Mouse (Mus musculus) MEL (cell line): ENCODE measurements around the gene Arhgap1. TPM values are rescaled to one million over a fixed set of nuclear protein-coding genes. Genes with fewer than 3 reads are reported as not detected.

Source experiments
- DNase-seq: peaks from one replicate; pipeline ENCODE4 v3.0.0; 2011; ENCODE audit warnings: low read depth, low spot score
- H3K27ac ChIP-seq: 2 replicates; pipeline ENCODE4 v1.5.1; 2012; ENCODE audit warnings: low read depth, mild to moderate bottlenecking, control low read depth, low read length, moderate library complexity; ENCODE audit not compliant: control insufficient read depth
- H3K27me3 ChIP-seq, 2 experiments: fragments of 150-350 bp in 1 of 2; sonication (generic) in 1 of 2; 2 replicates each; pipeline ENCODE4 v1.6.1; 2012; ENCODE audit warnings: low read length in 2 of 2, mild to moderate bottlenecking in 2 of 2, improper control_type of control experiment in 1 of 2, moderate library complexity in 1 of 2; ENCODE audit not compliant: insufficient read depth in 2 of 2, control insufficient read depth in 1 of 2
- H3K36me3 ChIP-seq, 2 experiments: 2 replicates each; pipeline ENCODE4 v1.6.1; 2012 to 2014; ENCODE audit warnings: low read length in 2 of 2, improper control_type of control experiment in 1 of 2, inconsistent platforms in 1 of 2, mild to moderate bottlenecking in 1 of 2; ENCODE audit not compliant: insufficient read depth in 2 of 2, control insufficient read depth in 1 of 2
- H3K4me1 ChIP-seq, 2 experiments: fragments of 150-350 bp in 1 of 2; sonication (generic) in 1 of 2; 2 replicates each; pipeline ENCODE4 v1.6.1; 2012; ENCODE audit warnings: low read length in 2 of 2, improper control_type of control experiment in 1 of 2, mild to moderate bottlenecking in 1 of 2; ENCODE audit not compliant: insufficient read depth in 2 of 2, control insufficient read depth in 1 of 2
- H3K4me3 ChIP-seq, 2 experiments: fragments of 150-350 bp in 1 of 2; sonication (generic) in 1 of 2; 2 replicates each; pipeline ENCODE4 v1.5.1; 2012; ENCODE audit warnings: low read depth in 2 of 2, low read length in 2 of 2, mild to moderate bottlenecking in 2 of 2, moderate library complexity in 2 of 2, control low read depth in 1 of 2, improper control_type of control experiment in 1 of 2; ENCODE audit not compliant: control insufficient read depth in 1 of 2, insufficient read depth in 1 of 2
- H3K79me2 ChIP-seq: 2 replicates; pipeline ENCODE4 v1.6.1; 2012; ENCODE audit warnings: mild to moderate bottlenecking, low read length, moderate library complexity; ENCODE audit not compliant: control insufficient read depth, poor library complexity, insufficient read depth
- H3K9ac ChIP-seq: 2 replicates; pipeline ENCODE4 v1.6.1; 2012; ENCODE audit warnings: low read depth, mild to moderate bottlenecking, control low read depth, low read length, moderate library complexity; ENCODE audit not compliant: control insufficient read depth, poor library complexity, severe bottlenecking
- H3K9me3 ChIP-seq: fragments of 150-350 bp; sonication (generic); replicated peaks from 2 replicates; pipeline ENCODE4 v1.6.1; 2012; ENCODE audit warnings: mild to moderate bottlenecking, low read length, improper control_type of control experiment, moderate library complexity; ENCODE audit not compliant: insufficient read depth
- BHLHE40 ChIP-seq: IDR thresholded peaks from 2 replicates; pipeline ENCODE4 v1.6.1; 2012; ENCODE audit warnings: low read depth, mild to moderate bottlenecking, inconsistent platforms, low read length, improper control_type of control experiment, borderline replicate concordance
- CHD1 ChIP-seq: IDR thresholded peaks from 2 replicates; pipeline ENCODE4 v1.6.1; 2012; ENCODE audit warnings: low read depth, mild to moderate bottlenecking, inconsistent platforms, low read length, improper control_type of control experiment
- CTCF ChIP-seq, 3 experiments: IDR thresholded peaks in 2 of 3; conservative IDR thresholded peaks in 1 of 3; 2 replicates each; pipeline ENCODE4 v1.5.1; 2011 to 2012; ENCODE audit warnings: low read length in 3 of 3, low read depth in 2 of 3, mild to moderate bottlenecking in 2 of 3, improper control_type of control experiment in 1 of 3, inconsistent platforms in 1 of 3, mixed read lengths in 1 of 3, moderate library complexity in 1 of 3; ENCODE audit not compliant: control insufficient read depth in 1 of 3, insufficient read depth in 1 of 3, poor library complexity in 1 of 3, severe bottlenecking in 1 of 3
- E2F4 ChIP-seq: IDR thresholded peaks from 2 replicates; pipeline ENCODE4 v1.6.1; 2011; ENCODE audit warnings: low read depth, low read length, improper control_type of control experiment, borderline replicate concordance
- ELF1 ChIP-seq: IDR thresholded peaks from 2 replicates; pipeline ENCODE4 v1.6.1; 2014; ENCODE audit warnings: low read depth, mild to moderate bottlenecking, inconsistent platforms, low read length, improper control_type of control experiment, moderate library complexity
- EP300 ChIP-seq, 2 experiments: IDR thresholded peaks; 2 replicates each; pipeline ENCODE4 v1.6.1; 2011; ENCODE audit warnings: improper control_type of control experiment in 2 of 2, low read length in 2 of 2, low read depth in 1 of 2, mild to moderate bottlenecking in 1 of 2
- GABPA ChIP-seq: IDR thresholded peaks from 2 replicates; pipeline ENCODE4 v1.6.1; 2012; ENCODE audit warnings: low read depth, mild to moderate bottlenecking, inconsistent platforms, low read length, improper control_type of control experiment, moderate library complexity
- HCFC1 ChIP-seq: IDR thresholded peaks from 2 replicates; pipeline ENCODE4 v1.6.1; 2012; ENCODE audit warnings: low read depth, mild to moderate bottlenecking, inconsistent platforms, low read length, improper control_type of control experiment, moderate library complexity
- MAX ChIP-seq: IDR thresholded peaks from 2 replicates; pipeline ENCODE4 v1.6.1; 2011; ENCODE audit warnings: low read length, improper control_type of control experiment
- MAZ ChIP-seq: IDR thresholded peaks from 2 replicates; pipeline ENCODE4 v1.6.1; 2012; ENCODE audit warnings: low read depth, mild to moderate bottlenecking, inconsistent platforms, low read length, improper control_type of control experiment
- MXI1 ChIP-seq: IDR thresholded peaks from 2 replicates; pipeline ENCODE4 v1.6.1; 2011; ENCODE audit warnings: mild to moderate bottlenecking, low read depth, low read length, improper control_type of control experiment
- NRF1 ChIP-seq: IDR thresholded peaks from 2 replicates; pipeline ENCODE4 v1.6.1; 2014; ENCODE audit warnings: low read depth, mild to moderate bottlenecking, inconsistent platforms, low read length, improper control_type of control experiment, moderate library complexity; ENCODE audit not compliant: poor library complexity, insufficient read depth, severe bottlenecking
- POLR2A ChIP-seq, 2 experiments: IDR thresholded peaks; 2 replicates each; pipeline ENCODE4 v1.6.1; 2011 to 2012; ENCODE audit warnings: low read length in 2 of 2, mild to moderate bottlenecking in 2 of 2, control low read depth in 1 of 2, improper control_type of control experiment in 1 of 2, low read depth in 1 of 2, moderate library complexity in 1 of 2; ENCODE audit not compliant: control insufficient read depth in 1 of 2, insufficient read depth in 1 of 2, poor library complexity in 1 of 2
- SIN3A ChIP-seq: IDR thresholded peaks from 2 replicates; pipeline ENCODE4 v1.6.1; 2012; ENCODE audit warnings: low read length, improper control_type of control experiment, inconsistent platforms
- TAL1 ChIP-seq: IDR thresholded peaks from 2 replicates; pipeline ENCODE4 v1.6.1; 2012; ENCODE audit warnings: mild to moderate bottlenecking, inconsistent platforms, low read length, moderate library complexity, mixed read lengths
- TCF12 ChIP-seq: IDR thresholded peaks from 2 replicates; pipeline ENCODE4 v1.6.1; 2014; ENCODE audit warnings: low read depth, mild to moderate bottlenecking, inconsistent platforms, low read length, improper control_type of control experiment, moderate library complexity
- USF1 ChIP-seq: IDR thresholded peaks from 2 replicates; pipeline ENCODE4 v1.6.1; 2014; ENCODE audit warnings: low read depth, mild to moderate bottlenecking, inconsistent platforms, low read length, improper control_type of control experiment, moderate library complexity
- USF2 ChIP-seq, 2 experiments: IDR thresholded peaks; 2 replicates each; pipeline ENCODE4 v1.6.1; 2011 to 2012; ENCODE audit warnings: improper control_type of control experiment in 2 of 2, low read length in 2 of 2, borderline replicate concordance in 1 of 2, inconsistent platforms in 1 of 2, low read depth in 1 of 2, mild to moderate bottlenecking in 1 of 2; ENCODE audit not compliant: insufficient read depth in 1 of 2
- ZKSCAN1 ChIP-seq: IDR thresholded peaks from 2 replicates; pipeline ENCODE4 v1.6.1; 2012; ENCODE audit warnings: low read depth, mild to moderate bottlenecking, inconsistent platforms, low read length, improper control_type of control experiment, moderate library complexity
- ZMIZ1 ChIP-seq: IDR thresholded peaks from 2 replicates; pipeline ENCODE4 v1.6.1; 2012; ENCODE audit warnings: low read depth, mild to moderate bottlenecking, inconsistent platforms, low read length, improper control_type of control experiment, moderate library complexity
- polyA plus RNA-seq, 2 experiments: library from polyadenylated mRNA; stranded (reverse) in 1 of 2; unstranded in 1 of 2; fragments of >175 nt in 1 of 2; fragments of >200 nt in 1 of 2; gene quantifications; 2 replicates each; pipeline versions ENCODE4 v1.2.1 to v1.2.4; 2012; ENCODE audit warnings: low replicate concordance in 2 of 2, low read depth in 1 of 2; ENCODE audit not compliant: insufficient read length in 2 of 2, insufficient read depth in 1 of 2, missing spikeins in 1 of 2
- total RNA-seq: library from RNA; depleted of rRNA; stranded (reverse); fragments of 300-350 nt; gene quantifications from 2 replicates; pipeline ENCODE4 v1.2.3, GENCODE M21; 2012

Gene Arhgap1
- total and polyA plus RNA-seq, 3 experiments = 23.5 to 40.1 TPM; not detected in 1

DNA sequence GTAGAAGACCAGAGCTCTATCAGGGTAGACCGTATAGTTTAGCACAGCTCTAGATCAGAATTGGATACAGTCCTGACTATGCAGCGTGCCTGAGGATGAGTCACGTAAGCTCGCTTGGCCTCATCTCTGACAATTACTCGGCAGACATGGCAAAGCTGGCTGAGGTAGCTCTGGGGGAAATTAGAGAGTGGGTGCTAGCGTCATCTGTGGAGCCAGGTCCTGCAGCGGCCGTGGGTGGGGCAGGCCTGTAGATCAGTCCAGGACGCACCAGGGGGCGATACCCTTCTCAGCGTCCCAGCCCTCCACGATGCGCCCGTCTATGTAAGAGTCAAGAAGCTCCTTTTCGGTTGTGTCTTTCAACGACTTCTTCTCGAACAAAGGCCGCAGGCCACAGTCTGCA lies 20.0 kb upstream of the Arhgap1 start:
- Histone ChIP-seq H3K27me3 (no peaks in the 10 kb centered on the region), H3K4me3 (no peak overlapping the region), H3K36me3 (peaks cover 0 to 4% of the 10 kb centered on the region in 2 experiments; a peak in 2 of 4 replicates), H3K9ac (no peak overlapping the region), H3K9me3 (no peaks in the 10 kb centered on the region), H3K27ac (no peak overlapping the region), H3K4me1 (peaks cover 5 to 6% of the 10 kb centered on the region in 2 experiments), H3K79me2 (no peaks in the 10 kb centered on the region)
- no peak for TF ChIP-seq USF2 (IDR thresholded peaks at IDR 0.05; ENCODE audit: borderline replicate concordance in 1 of 2, insufficient read depth in 1 of 2, low read depth in 1 of 2, low read length in 2 of 2)
- peak in 2 of 3 experiments; percentile 11 to 17; a peak in 2 of 6 replicates for TF ChIP-seq CTCF (IDR thresholded peaks at IDR 0.05 in 2 of 3, conservative IDR thresholded peaks at IDR 0.05 in 1 of 3; ENCODE audit: control insufficient read depth in 1 of 3, insufficient read depth in 1 of 3, low read depth in 2 of 3, low read length in 3 of 3, poor library complexity in 1 of 3, severe bottlenecking in 1 of 3)
- DNase-seq = no peak

GRCm38 (mm10) chr2:91630384-91630783 lies 19.3 kb upstream of the Arhgap1 start:
- H3K4me3 ChIP-seq = no peak overlapping the region
- TF ChIP-seq ZKSCAN1 (no peak), USF2 (IDR thresholded peaks at IDR 0.05; ENCODE audit: borderline replicate concordance in 1 of 2, insufficient read depth in 1 of 2, low read depth in 1 of 2, low read length in 2 of 2) (no peak), TCF12 (no peak), ZMIZ1 (no peak), MAZ (no peak), E2F4 (no peak), CTCF (IDR thresholded peaks at IDR 0.05 in 2 of 3, conservative IDR thresholded peaks at IDR 0.05 in 1 of 3; ENCODE audit: control insufficient read depth in 1 of 3, insufficient read depth in 1 of 3, low read depth in 2 of 3, low read length in 3 of 3, poor library complexity in 1 of 3, severe bottlenecking in 1 of 3) (no peak), ELF1 (no peak), POLR2A (IDR thresholded peaks at IDR 0.05; ENCODE audit: control insufficient read depth in 1 of 2, insufficient read depth in 1 of 2, low read depth in 1 of 2, low read length in 2 of 2, poor library complexity in 1 of 2) (no peak), GABPA (no peak), HCFC1 (no peak), SIN3A (no peak), TAL1 (no peak), MAX (no peak), NRF1 (no peak), MXI1 (no peak), USF1 (no peak), CHD1 (no peak), BHLHE40 (no peak), EP300 (IDR thresholded peaks at IDR 0.05; ENCODE audit: low read depth in 1 of 2, low read length in 2 of 2) (no peak)
- H3K79me2 ChIP-seq = no peaks in the 10 kb centered on the region
- H3K27me3 ChIP-seq = no peaks in the 10 kb centered on the region
- no peak overlapping the region for H3K9ac ChIP-seq
- no peak overlapping the region for H3K27ac ChIP-seq
- H3K36me3 ChIP-seq = peaks cover 0 to 8% of the 10 kb centered on the region in 2 experiments; a peak in 2 of 4 replicates
- H3K4me1 ChIP-seq = peaks cover 9 to 11% of the 10 kb centered on the region in 2 experiments
- H3K9me3 ChIP-seq = no peaks in the 10 kb centered on the region
- no peak for DNase-seq
